Mouse (Mus musculus) NIH3T3 (cell line): Measurements from ENCODE around the gene Zfp92.
A peak's percentile ranks its signal among the peaks of the same experiment; 100 is the strongest.
"Not testable (repeated sequence)": the region's sequence is repeated elsewhere in the genome, so short reads cannot be mapped to it uniquely, and the experiment has no call there.

ENCODE experiments used
- DNase-seq: peaks from one replicate; pipeline ENCODE4 v3.0.0-alpha.2; 2012; ENCODE audit warnings: low read depth

The Zfp92 gene

DNA sequence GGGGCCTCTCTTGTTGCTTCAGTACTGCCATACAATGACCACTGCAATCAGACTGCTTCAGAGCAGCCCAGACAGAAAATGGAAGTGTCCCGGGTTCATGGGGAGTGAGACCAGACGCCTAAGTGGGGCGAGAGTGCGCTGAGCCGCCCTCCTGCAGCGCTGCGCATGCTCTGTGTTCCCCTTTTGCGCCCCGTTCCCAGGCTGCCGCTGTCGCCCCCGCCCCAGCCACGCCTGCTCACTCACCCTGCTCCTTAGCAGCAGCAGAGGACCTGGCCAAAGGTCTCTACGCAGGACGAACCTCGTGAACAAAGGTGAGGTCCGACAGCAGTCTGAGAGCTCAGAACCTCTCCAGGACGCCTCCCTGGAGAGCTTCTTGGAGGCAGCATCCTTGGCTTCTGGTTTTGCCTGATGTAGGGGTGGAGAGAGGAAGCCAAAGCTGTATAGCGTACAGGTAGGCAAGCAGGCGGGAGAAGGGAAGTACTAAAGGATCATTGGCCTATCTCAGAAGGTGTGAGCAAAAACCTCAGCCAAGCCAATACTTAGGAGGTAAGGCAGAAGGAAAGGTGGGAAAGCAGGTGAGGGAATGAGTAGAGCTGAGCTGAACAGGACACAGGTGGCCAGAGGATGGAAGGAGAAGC, at the start of gene Zfp92:
Gene Zfp92 (plus strand): TSS at position 217 of the 638 bp plus-strand sequence.
- DNase-seq: no peak

- no peak for DNase-seq
These were observed 47.6 kb upstream of the Zfp92 start for GRCm38 (mm10) chrX:73363291-73363690.

DNA sequence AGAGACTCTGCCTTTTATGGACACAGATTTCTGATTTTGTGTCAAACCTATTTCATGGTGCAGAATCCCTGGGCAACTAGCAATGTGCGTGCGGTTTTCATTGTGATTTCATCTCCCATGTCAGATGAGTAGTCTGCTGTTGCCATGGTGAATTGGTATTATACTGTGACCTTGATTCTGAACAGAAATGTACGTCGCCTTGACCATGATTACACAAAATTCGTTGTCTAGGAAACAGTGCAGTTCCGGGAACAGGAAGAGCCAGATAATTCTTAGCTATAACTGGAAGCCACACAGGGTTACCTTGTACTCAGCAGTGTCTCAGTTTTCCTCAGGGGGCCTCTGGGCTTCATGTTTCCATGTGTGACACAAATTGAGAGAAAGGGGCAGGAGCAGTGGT, 26.5 kb upstream of the Zfp92 start:
- DNase-seq: no peak

DNA sequence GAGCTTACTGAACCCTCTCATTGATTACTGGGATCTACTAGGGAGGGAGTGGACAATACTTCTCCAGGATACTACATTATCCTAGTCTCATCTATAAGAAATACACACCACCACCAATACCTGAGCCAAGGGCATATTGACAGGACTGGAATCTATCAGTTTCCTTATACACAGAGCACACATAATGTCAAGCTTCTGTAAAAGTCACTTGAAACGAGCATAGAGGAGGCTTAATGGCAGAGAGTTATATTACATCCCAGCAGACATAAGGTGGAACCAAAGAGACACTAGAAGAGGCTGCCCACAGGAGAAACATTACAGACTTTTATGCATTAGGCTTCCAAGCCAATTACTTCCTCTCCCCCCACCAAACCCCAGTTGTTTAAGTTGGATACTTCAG, 26.0 kb upstream of the Zfp92 start:
- no peak for DNase-seq

- no peak for DNase-seq
These were observed 19.4 kb upstream of the Zfp92 start for GRCm38 (mm10) chrX:73391481-73391880.

DNA sequence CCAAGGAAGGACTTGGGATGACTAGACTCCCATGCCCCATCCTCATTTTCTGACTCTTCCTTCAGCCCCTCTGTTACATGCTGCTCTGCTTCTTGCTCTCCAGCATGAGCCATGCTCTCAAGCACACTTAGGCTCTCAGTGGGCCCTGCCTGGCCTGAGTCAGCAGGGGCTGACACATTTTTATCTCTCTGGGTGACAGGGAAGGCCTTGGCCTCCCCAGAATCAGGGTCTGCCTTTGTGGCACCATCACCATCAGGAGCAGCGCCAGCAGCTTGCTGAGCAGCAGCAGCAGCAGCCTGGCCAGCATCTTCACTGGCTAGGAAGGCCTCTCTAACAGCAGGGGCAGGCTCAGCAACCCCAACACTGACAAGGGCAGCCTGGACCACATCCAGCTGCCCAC, 14.4 kb upstream of the Zfp92 start:
- DNase-seq: no peak

DNA sequence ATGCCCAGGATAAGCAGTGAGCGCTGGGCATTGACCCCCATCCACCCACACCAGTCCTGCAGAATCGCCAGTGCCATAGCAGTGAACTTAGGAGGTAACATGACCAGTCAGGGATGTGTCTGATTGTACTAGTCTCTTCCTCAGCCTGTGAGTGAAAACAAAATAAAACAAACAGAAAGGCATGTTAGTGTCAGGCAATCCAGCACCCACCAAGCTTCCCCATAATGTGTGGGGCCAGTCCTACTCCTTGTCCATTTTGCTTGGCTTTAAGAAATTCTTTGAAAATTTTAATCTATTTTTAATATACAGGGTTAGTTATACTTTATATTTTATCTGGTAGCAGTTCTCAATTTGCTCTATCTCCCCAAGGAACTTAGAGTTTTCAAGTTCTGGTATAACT, 12.3 kb upstream of the Zfp92 start, which contains the start of gene Gm18336:
Gene Gm18336 (minus strand): TSS at position 101 of the 400 bp plus-strand sequence.
- not testable (repeated sequence) for DNase-seq

- no peak for DNase-seq
These were observed 9.9 kb upstream of the Zfp92 start for GRCm38 (mm10) chrX:73400951-73401350.

- DNase-seq: no peak
These were observed 9.3 kb upstream of the Zfp92 start for GRCm38 (mm10) chrX:73401616-73402015.

- DNase-seq: peak; percentile 18
These were observed 1.9 kb downstream of the Zfp92 start for GRCm38 (mm10) chrX:73412767-73413166.

DNA sequence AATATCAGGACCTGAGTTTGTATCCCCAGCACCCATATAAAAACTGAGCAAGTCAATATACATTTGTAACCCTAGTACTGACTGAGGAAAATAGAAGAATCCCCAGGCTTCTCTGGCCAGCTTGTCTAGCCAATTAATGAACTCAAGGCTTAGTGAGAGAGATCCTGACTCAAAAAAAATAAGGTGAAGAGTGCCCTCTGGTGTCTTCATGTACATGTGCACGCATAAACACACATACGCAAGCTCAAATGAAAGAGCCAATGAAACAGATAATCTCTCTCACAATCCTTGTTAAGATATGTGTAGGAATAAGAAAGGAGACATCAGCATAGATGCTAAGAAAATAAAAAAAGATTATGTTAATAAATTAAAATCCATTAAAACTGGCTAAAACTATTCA, 19.1 kb downstream of the Zfp92 start:
- peak; percentile 37 for DNase-seq

GRCm38 (mm10) chrX:73432850-73433249, 22.0 kb downstream of the Zfp92 start:
- DNase-seq: no peak

GRCm38 (mm10) chrX:73435252-73435651, 24.4 kb downstream of the Zfp92 start, which contains the start of gene Trex2:
Gene Trex2, minus strand, starts transcription at chrX:73435344.
- no peak for DNase-seq

DNA sequence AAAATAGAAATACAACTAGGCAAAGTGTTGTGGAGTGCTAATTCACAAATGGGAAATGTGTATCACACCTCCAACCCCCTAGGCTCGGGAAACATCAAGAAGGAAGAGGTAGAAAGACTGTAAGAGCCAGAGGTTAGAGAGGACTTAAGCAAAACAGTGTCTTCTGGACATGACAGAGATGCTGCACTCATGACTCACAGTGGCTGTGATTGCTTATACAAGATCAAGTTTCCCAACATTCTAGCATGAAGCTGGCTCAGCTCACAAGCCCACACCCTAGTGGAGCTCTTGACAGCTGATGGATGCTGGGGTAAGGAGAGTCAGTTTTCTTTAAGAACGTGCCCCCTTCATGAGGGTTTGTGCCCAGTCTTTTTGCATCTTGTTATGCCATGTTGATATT, 30.5 kb downstream of the Zfp92 start:
- DNase-seq: peak; percentile 62

DNA sequence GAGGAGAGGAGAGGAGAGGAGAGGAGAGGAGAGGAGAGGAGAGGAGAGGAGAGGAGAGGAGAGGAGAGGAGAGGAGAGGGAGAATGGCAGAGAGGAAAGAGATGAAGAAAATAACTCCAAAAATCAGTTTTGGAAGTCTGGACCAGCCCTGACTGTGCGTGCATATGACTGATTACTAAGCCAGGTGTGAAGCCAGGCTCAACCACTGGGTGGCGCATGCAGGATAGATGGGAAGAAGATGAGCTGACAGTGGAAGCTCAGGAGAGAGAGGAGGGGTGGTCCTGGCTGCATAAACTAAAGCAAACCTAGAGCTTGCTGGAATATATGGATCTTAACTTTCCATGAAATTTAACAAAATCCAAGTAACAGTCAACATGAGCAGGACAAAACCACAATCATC, 41.1 kb downstream of the Zfp92 start:
- peak; percentile 75 for DNase-seq

DNA sequence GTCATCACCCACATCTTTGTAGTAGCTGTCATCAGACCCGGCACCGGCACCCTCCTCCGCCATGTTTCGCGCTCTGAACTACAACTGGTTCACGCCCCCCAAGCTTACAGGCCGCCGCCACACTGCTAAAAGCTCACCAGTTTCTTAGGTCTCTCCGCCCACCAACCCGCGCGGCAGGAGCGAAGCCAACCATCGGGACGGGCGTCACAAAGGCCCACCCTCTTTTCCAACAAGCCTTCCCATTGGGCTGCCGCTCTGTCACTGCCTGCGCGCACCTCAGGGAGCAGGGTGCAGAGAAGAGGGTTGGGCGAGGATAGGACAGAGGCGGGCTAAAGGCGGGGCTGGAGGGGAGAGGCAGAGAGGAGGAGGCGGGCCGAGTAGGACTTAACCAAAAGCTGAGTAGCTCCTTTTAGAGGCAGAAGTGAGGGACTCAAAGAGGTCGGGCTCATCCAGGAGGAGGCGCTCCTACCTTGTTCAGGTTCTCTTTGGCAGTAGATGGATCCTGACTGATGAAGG, 48.0 kb downstream of the Zfp92 start, which contains the start of gene Haus7:
Gene Haus7 (minus strand): TSS at position 168 of the 516 bp plus-strand sequence.
- peak; percentile 95 for DNase-seq

DNA sequence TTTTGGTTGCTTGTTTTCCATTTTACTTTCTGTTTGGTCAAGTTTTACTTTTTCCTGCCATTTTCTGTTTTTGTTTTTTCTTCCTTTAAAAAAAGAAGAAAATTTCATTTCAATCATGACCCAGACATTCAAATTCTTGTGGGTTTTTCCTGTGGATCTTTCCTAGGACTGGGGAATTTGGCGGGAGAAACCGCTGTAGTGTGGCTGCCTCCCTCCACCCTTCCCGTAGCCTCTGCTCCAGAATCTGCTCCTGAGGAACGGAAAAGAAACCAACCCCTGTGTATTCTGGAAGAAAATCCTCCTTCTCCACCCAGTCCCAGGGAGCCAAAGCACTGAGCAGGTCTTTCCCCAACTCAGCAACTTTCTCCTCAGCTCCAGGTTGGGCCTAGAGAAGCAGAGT, 49.9 kb downstream of the Zfp92 start:
- peak; percentile 56 for DNase-seq

GRCm38 (mm10) chrX:73465483-73466186, 54.7 kb downstream of the Zfp92 start:
- peak; percentile 87 for DNase-seq

GRCm38 (mm10) chrX:73467446-73468241, 56.7 kb downstream of the Zfp92 start:
- peak; percentile 89 for DNase-seq

DNA sequence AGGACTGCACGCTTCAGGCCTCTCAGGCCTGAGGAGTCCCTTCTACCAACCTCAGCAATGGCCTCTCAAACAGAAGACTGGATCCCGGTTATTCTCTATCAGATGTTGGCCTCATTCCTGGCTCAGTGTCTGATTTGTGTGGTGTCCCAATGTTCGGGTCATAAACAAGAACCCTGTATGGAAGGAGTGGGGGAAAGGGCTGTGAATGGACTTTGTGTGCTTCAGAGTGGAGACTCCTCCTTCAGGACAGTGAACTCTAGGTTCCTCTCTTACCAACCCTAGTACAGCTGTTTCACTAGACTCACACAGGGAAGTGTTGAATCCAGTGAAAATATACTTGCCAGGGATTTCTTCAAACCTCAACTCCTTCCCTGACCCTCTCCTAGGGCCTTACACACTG, 57.4 kb downstream of the Zfp92 start:
- peak; percentile 66 for DNase-seq

DNA sequence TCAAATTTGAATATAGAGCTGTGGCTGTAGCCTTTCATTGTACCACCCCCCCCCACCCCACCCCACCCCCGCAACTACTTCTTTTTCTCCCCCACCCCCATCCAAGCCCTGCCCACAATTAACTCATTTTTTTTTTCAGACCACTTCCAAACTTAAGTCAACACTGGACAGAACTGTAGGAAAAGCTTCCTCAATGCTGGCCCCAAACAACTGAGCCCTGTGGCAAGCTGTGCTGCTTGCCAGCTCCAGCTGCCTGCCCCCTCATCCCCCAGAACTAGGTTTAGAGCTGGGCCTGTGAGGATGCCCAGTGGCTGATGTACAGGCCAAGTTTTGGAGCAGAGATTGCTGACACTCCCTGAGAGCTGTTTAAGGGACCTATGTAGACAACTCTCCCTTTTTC, 57.9 kb downstream of the Zfp92 start:
- peak; percentile 58 for DNase-seq

DNA sequence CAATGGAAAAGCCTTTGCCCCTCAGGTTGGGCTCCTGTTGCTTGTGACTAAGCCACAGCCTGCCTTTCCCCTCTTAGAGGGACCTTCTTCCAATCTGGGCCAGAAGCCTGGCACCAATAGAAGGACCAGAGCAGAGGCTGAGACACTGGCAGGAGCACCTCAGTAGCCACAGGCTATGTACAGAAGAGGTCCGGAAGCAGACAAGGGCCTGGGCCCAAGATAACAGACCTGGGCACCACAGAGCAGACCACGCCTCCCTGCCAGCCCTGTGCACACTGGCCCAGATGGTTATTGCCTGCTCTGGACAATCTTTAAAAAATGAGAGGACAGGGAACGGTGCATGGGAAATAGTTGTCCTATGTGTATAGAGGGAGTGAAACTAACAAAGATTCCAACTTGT, 60.9 kb downstream of the Zfp92 start:
- no peak for DNase-seq
